Comparison of ENCODE assay signal across 7 mouse cellular contexts in genomic region chr5:28388184-28388583, GRCm38 (mm10).
DNase-seq lines count a peak whose midpoint lies in the region; ATAC-seq lines count a peak whose summit lies in the region.

No protein-coding gene starts in this region.

- ATAC-seq in limb, embryonic 13.5 days (ENCODE audit: low FRiP score, low read depth) = peak; percentile 48; the same call in 1 of the 2 replicates

- no peak overlapping the region for H3K27ac ChIP-seq in limb, embryonic 13.5 days

- no peak overlapping the region for H3K4me2 ChIP-seq in limb, embryonic 13.5 days (replicated peaks)

- H3K4me1 ChIP-seq in limb, embryonic 13.5 days = no peaks in the 10 kb centered on the region

- H3K27me3 ChIP-seq in limb, embryonic 13.5 days = no peaks in the 10 kb centered on the region

- H3K9me3 ChIP-seq in limb, embryonic 13.5 days = no peaks in the 10 kb centered on the region

- 63% methylated on average over 3 of the region's 3 CpGs for WGBS in limb, embryonic 13.5 days

- H3K9ac ChIP-seq in limb, embryonic 13.5 days = no peak overlapping the region

- no peak overlapping the region for H3K4me3 ChIP-seq in limb, embryonic 13.5 days

- peak; percentile 18 to 28 for DNase-seq in urinary bladder, adult 18-20 months (ENCODE audit: low spot score in 2 of 2)
- DNase-seq in urinary bladder, adult 2 months (ENCODE audit: low spot score) = no peak
- DNase-seq in adrenal gland, postnatal 25 days = peak; percentile 68
- peak; percentile 76 for DNase-seq in embryo, embryonic 11 days
- DNase-seq in hindlimb bud, embryonic 11.5 days (ENCODE audit: extremely low spot score, low read depth, low spot score) = peak; percentile 6
- peak; percentile 23 for DNase-seq in retina, adult 2 months (ENCODE audit: low read depth, low spot score)

- H3K36me3 ChIP-seq in limb, embryonic 13.5 days = peaks cover 51% of the 10 kb centered on the region
